Mouse (Mus musculus): ENCODE results near the gene Hsbp1.

Gene Hsbp1

GRCm38 (mm10) chr8:119394097-119394496 lies 49.8 kb downstream of the Hsbp1 start:
- DNase-seq: no peak

- peak; percentile 94 to 97 for DNase-seq
Observed at GRCm38 (mm10) chr8:119394524-119395026, 50.3 kb downstream of the Hsbp1 start, which contains the start of gene Mlycd. Mlycd (plus strand) TSS chr8:119394878.

GRCm38 (mm10) chr8:119395072-119395950 lies 51.0 kb downstream of the Hsbp1 start:
- peak in 1 of 2 experiments; percentile 28 for DNase-seq

All from kidney, postnatal 4 days (tissue).